Mouse (Mus musculus): ENCODE data around the gene Naa35. TPM values are rescaled to one million over a fixed set of nuclear protein-coding genes. Genes with fewer than 3 reads are reported as not detected.

The Naa35 gene
- polyA plus RNA-seq, 1 experiment from 2014 or later, result 105 TPM

Other genes with a start within 250 kb of the Naa35 start
- 12.8 and 13.3 TPM in 2 replicates for gene Agtpbp1, start within 50 bp of the Naa35 start, polyA plus RNA-seq (2015; fragmentation: Nextera tagmentation; extraction: Ambion mirVana)
- 39.6 and 40.1 TPM in 2 replicates for gene Golm1, start 90.6 kb downstream of the Naa35 start, polyA plus RNA-seq (2015; fragmentation: Nextera tagmentation; extraction: Ambion mirVana)
- not detected in 2 replicates for gene 4921517D22Rik, start 108.8 kb downstream of the Naa35 start, polyA plus RNA-seq (2015; fragmentation: Nextera tagmentation; extraction: Ambion mirVana)
- gene Spata31d1a, start 125.1 kb downstream of the Naa35 start, polyA plus RNA-seq (2015; fragmentation: Nextera tagmentation; extraction: Ambion mirVana), result not detected in 2 replicates
- gene Spata31d1b, start 127.0 kb downstream of the Naa35 start, polyA plus RNA-seq (2015; fragmentation: Nextera tagmentation; extraction: Ambion mirVana), result not detected in 2 replicates
- gene Spata31d1d, start 146.5 kb downstream of the Naa35 start, polyA plus RNA-seq (2015; fragmentation: Nextera tagmentation; extraction: Ambion mirVana), result not detected in 2 replicates
- not detected in 2 replicates for gene 1700014D04Rik, start 161.5 kb downstream of the Naa35 start, polyA plus RNA-seq (2015; fragmentation: Nextera tagmentation; extraction: Ambion mirVana)
- gene Isca1, start 184.6 kb downstream of the Naa35 start, polyA plus RNA-seq (2015; fragmentation: Nextera tagmentation; extraction: Ambion mirVana), result 142 and 150 TPM in 2 replicates
- not detected in 2 replicates for gene Gm49354, start 197.0 kb downstream of the Naa35 start, polyA plus RNA-seq (2015; fragmentation: Nextera tagmentation; extraction: Ambion mirVana)
- gene Tut7, start 237.9 kb downstream of the Naa35 start, polyA plus RNA-seq (2015; fragmentation: Nextera tagmentation; extraction: Ambion mirVana), result 43.0 and 47.2 TPM in 2 replicates